Mouse (Mus musculus) cortical plate, adult 2 months (tissue): ENCODE data around the gene Kcnk13.

Experiments used
- CTCF ChIP-seq: fragments of 200-500 bp; IDR thresholded peaks from 2 replicates; pipeline ENCODE4 v1.5.1; 2011; ENCODE audit warnings: mild to moderate bottlenecking, control low read depth, low read length; ENCODE audit not compliant: insufficient read depth; ENCODE audit errors: extremely low read depth
- POLR2A ChIP-seq: fragments of 200-500 bp; IDR thresholded peaks from 2 replicates; pipeline ENCODE4 v1.6.1; 2011; ENCODE audit warnings: mild to moderate bottlenecking, low read length, control low read depth; ENCODE audit not compliant: insufficient read depth; ENCODE audit errors: extremely low read depth

- TF ChIP-seq CTCF (no peak), POLR2A (no peak)
Observed at GRCm38 (mm10) chr12:100027281-100027680, 63.0 kb downstream of the Kcnk13 start.
